Mouse (Mus musculus) embryonic facial prominence, embryonic 12.5 days (tissue): ENCODE data around the gene D030056L22Rik. TPM values are rescaled to one million over a fixed set of nuclear protein-coding genes. Genes with fewer than 3 reads are reported as not detected.

Experiments used
- ATAC-seq: fragments of 200-750 bp; cut with Nextera tagmentation; 2 replicates; pipeline ENCODE4 v1.8.0; 2017; ENCODE audit not compliant: insufficient number of reproducible peaks, insufficient read depth, low FRiP score, low TSS enrichment
- H3K27ac ChIP-seq: fragments of 300-500 bp; sonication (generic); 2 replicates; pipeline ENCODE4 v1.5.1; 2016; ENCODE audit warnings: mild to moderate bottlenecking
- H3K27me3 ChIP-seq: fragments of 300-500 bp; sonication (generic); 2 replicates; pipeline ENCODE4 v1.6.1; 2016; ENCODE audit warnings: mild to moderate bottlenecking, moderate library complexity
- H3K36me3 ChIP-seq: fragments of 300-500 bp; sonication (generic); 2 replicates; pipeline ENCODE4 v1.6.1; 2016; ENCODE audit warnings: mild to moderate bottlenecking
- H3K4me1 ChIP-seq: fragments of 300-500 bp; sonication (generic); 2 replicates; pipeline ENCODE4 v1.6.1; 2016
- H3K4me2 ChIP-seq: fragments of 300-500 bp; sonication (generic); replicated peaks from 2 replicates; pipeline ENCODE4 v1.6.1; 2016; ENCODE audit warnings: mild to moderate bottlenecking, moderate library complexity
- H3K4me3 ChIP-seq: fragments of 300-500 bp; sonication (generic); 2 replicates; pipeline ENCODE4 v1.5.1; 2016; ENCODE audit warnings: mild to moderate bottlenecking
- H3K9ac ChIP-seq: fragments of 300-500 bp; sonication (generic); 2 replicates; pipeline ENCODE4 v1.6.1; 2016; ENCODE audit warnings: mild to moderate bottlenecking, moderate library complexity
- H3K9me3 ChIP-seq: fragments of 300-500 bp; sonication (generic); 2 replicates; pipeline ENCODE4 v1.6.1; 2016; ENCODE audit warnings: mild to moderate bottlenecking, moderate library complexity
- WGBS: fragments of 180-500 bp; shearing (Covaris S2); methylation state at CpG from one replicate; pipeline ENCODE4 v1.1.7; 2016; 5-methylcytosine and 5-hydroxymethylcytosine counted together
- polyA plus RNA-seq: library from polyadenylated mRNA; unstranded; fragments of >200 nt; fragmentation: Nextera tagmentation; extraction: Ambion mirVana; gene quantifications from 2 replicates; pipeline ENCODE4 v1.2.1, GENCODE M21; 2016

D030056L22Rik gene
- polyA plus RNA-seq, 1 experiment from 2014 or later: 42.2 TPM

DNA sequence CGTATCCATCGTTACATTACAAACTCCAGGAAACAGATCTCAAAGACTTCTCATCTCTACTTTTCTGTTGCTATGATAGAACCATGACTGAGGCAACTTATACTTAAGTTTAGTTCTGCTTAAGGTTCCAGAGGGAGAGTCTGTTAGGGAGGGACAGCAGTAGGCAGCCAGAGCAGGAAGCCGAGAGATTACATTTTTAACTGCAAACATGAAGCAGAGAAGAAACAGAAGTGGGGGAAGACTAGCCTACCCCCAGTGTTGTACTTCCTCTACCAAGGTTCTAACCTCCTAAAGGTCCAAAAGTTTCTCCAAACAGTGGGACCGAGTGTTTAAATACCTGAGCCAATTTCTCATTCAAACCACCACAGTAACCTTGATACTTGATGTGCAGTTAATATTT, 22.9 kb downstream of the D030056L22Rik start:
- no peak for ATAC-seq

GRCm38 (mm10) chr19:18739146-18739545, 26.2 kb downstream of the D030056L22Rik start:
- 84% methylated on average over 7 of the region's 7 CpGs for WGBS
- Histone ChIP-seq H3K27ac (no peak overlapping the region), H3K27me3 (no peaks in the 10 kb centered on the region), H3K9ac (no peak overlapping the region), H3K4me2 (no peak overlapping the region), H3K9me3 (no peaks in the 10 kb centered on the region), H3K4me1 (no peaks in the 10 kb centered on the region), H3K36me3 (no peaks in the 10 kb centered on the region), H3K4me3 (no peak overlapping the region)
- ATAC-seq: no peak

More for the DNA sequence above, 22.9 kb downstream of the D030056L22Rik start:
- Histone ChIP-seq H3K9me3 (no peaks in the 10 kb centered on the region), H3K4me1 (no peaks in the 10 kb centered on the region), H3K4me2 (no peak overlapping the region), H3K27me3 (no peaks in the 10 kb centered on the region), H3K4me3 (no peak overlapping the region), H3K27ac (no peak overlapping the region), H3K9ac (no peak overlapping the region), H3K36me3 (no peaks in the 10 kb centered on the region)
- WGBS: 92% methylated on average over 4 of the region's 4 CpGs

DNA sequence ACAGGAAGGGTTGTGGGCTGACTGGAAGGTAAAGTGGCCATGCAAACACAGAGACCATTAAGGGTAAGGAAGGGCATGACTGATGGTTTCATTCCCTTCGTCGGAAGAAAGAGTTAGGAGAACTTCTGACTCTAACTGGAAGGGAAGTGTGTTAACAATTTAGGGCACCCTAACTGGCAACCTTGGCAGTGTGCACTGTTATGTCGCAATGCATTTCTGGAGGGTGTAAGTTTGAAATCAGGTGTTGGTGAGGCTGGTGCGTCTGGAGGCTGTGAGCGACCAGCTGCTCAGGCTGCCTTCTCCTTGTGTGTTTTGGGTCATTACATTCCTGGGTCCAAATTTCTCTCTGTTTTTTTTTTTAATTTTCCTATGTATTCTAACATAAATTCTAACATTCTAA, 31.0 kb downstream of the D030056L22Rik start:
- WGBS: 81% methylated on average over 5 of the region's 5 CpGs
- no peaks in the 10 kb centered on the region for H3K9me3 ChIP-seq
- H3K4me1 ChIP-seq: no peaks in the 10 kb centered on the region
- no peak overlapping the region for H3K27ac ChIP-seq
- H3K4me3 ChIP-seq: no peak overlapping the region
- H3K4me2 ChIP-seq: no peak overlapping the region
- ATAC-seq: no peak
- no peaks in the 10 kb centered on the region for H3K27me3 ChIP-seq
- no peaks in the 10 kb centered on the region for H3K36me3 ChIP-seq
- no peak overlapping the region for H3K9ac ChIP-seq

DNA sequence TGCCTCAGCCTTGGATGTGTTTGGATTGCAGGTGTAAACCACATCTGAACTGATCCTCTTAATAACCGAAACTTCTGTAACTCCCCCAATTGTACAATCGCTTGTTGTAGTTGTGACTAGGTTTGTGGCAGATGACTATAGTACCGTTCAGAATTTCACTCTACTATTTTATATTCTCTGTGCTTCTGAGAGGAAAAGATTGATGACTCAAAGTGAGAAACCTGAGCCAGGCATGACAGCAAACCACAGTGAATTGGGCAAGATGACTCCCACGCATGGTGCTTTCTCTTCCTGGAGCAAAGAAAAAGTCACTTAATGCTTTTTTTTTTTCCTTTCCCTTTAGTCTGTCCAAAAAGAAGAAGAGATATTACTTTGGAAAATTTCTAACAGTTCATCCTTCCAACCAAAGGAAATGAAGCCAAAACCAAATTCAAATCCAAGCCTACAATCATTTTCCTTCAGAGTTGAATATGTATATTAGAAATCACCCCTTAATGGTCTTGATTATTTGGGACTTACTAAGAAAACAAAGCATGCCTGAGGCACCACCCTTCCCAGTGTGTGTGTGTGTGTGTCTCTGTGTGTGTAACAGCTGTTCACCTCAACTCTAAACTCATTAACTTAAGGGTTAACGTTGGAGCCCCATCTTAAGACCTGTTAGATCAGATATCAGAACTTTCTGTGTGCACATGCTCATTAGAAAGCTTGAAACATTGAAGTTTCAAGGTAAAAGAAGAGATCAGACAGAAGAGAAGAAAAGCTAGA, 33.8 kb downstream of the D030056L22Rik start:
- no peaks in the 10 kb centered on the region for H3K9me3 ChIP-seq
- ATAC-seq: no peak
- no peak overlapping the region for H3K4me3 ChIP-seq
- no peak overlapping the region for H3K9ac ChIP-seq
- no peaks in the 10 kb centered on the region for H3K36me3 ChIP-seq
- WGBS: 82% methylated on average over 5 of the region's 5 CpGs
- no peak overlapping the region for H3K4me2 ChIP-seq
- peaks cover 13% of the 10 kb centered on the region; the same call in 1 of the 2 replicates for H3K27me3 ChIP-seq
- H3K4me1 ChIP-seq: no peaks in the 10 kb centered on the region
- no peak overlapping the region for H3K27ac ChIP-seq

DNA sequence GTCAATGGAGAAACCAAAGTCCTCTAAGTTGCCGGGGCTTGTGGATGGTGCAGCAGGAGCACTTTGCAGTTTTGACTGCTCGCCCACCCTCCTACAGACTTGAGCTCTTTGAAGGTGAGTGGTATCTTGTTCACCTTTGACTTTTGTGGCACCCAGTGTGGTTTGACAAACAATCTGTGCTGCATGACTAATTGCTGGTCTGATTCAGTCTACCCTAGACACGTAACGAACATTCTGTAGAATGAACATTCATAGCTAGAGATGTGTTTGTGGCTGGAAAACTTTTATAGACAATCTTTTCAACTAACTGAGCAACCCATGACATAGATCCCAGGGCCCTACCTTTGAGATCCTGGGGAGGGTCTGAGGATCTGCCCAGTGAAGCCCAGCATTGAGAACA, 34.4 kb downstream of the D030056L22Rik start:
- ATAC-seq: no peak
- H3K4me3 ChIP-seq: no peak overlapping the region
- H3K9me3 ChIP-seq: no peaks in the 10 kb centered on the region
- no peak overlapping the region for H3K9ac ChIP-seq
- 91% methylated on average over 4 of the region's 4 CpGs for WGBS
- H3K36me3 ChIP-seq: no peaks in the 10 kb centered on the region
- H3K4me2 ChIP-seq: no peak overlapping the region
- no peaks in the 10 kb centered on the region for H3K4me1 ChIP-seq
- no peak overlapping the region for H3K27ac ChIP-seq
- peaks cover 13% of the 10 kb centered on the region; the same call in 1 of the 2 replicates for H3K27me3 ChIP-seq

DNA sequence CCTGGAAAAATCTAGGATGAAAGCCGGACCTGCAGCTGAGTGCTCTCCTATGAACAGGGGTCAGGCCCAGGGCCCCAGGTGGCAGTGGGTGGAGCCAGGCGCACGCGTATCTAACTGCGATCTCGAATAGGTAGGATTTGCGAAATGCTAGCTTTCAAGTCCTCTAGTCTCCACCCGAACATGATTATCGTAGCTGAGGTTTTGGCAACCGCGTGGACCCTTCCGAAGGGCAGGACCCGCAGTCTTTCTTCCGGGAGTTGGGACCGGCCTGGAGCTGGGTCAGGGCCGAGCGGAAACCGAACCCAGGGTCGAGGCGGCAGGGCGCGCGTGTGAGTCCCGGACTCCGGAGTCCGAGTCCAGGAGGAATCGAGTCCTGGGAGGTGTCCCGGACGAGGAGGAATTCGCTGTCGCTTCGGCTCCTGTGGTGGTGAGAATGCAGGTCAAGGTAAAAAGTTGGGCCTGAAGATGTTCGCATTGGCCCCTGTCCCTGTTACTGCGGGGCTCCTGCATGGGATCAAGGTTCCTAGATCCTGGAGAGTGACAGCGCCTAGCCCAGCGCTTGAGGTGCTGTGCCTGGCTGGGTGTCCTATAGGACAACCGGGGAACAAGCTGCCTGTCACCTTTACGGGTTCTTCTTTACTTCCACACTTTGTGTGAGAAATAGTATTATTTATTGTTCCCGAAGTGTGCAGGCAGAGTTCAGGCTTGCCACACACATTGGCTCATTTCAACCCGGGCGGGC, 36.8 kb downstream of the D030056L22Rik start, which contains the start of gene Trpm6:
Trpm6 (plus strand) TSS at position 386 of the 742 bp plus-strand sequence.
- no peak for ATAC-seq
- Histone ChIP-seq H3K27me3 (peaks cover 13% of the 10 kb centered on the region; the same call in 1 of the 2 replicates), H3K9me3 (no peaks in the 10 kb centered on the region), H3K4me3 (peak within 1 kb of the TSS; percentile 40), H3K4me1 (no peaks in the 10 kb centered on the region), H3K27ac (no peak within 1 kb of the TSS), H3K36me3 (no peaks in the 10 kb centered on the region), H3K4me2 (peak within 1 kb of the TSS; percentile 62), H3K9ac (peak within 1 kb of the TSS; percentile 41; the same call in 1 of the 2 replicates)
- 4% methylated on average over 41 of the region's 41 CpGs for WGBS

- H3K27me3 ChIP-seq: no peaks in the 10 kb centered on the region
- no peak for ATAC-seq
These were observed 44.2 kb downstream of the D030056L22Rik start for GRCm38 (mm10) chr19:18757191-18757590.

DNA sequence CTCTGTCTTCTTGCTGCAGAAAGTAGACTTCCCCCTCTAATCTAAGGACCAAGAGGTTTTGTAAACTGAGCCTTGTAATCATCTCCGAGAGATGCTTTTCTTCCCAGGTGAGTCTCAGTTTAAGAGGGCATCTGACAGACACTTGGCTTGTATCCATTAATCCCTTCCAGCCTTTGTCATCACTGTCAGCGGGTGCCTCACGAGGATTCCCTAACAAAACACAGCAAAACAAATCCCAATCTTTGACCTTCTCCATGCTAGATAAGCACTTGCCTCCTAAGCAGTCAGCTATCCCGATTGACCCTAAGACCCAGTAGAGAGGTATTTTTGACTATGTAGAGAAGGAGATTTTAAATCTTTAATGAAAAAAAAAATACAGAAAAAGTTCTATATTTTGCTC, 44.7 kb downstream of the D030056L22Rik start:
- H3K9ac ChIP-seq: no peak overlapping the region
- H3K4me2 ChIP-seq: no peak overlapping the region
- no peaks in the 10 kb centered on the region for H3K4me1 ChIP-seq
- H3K27me3 ChIP-seq: no peaks in the 10 kb centered on the region
- WGBS: 50% methylated on average over 4 of the region's 4 CpGs
- no peak overlapping the region for H3K4me3 ChIP-seq
- ATAC-seq: no peak
- H3K9me3 ChIP-seq: no peaks in the 10 kb centered on the region
- no peaks in the 10 kb centered on the region for H3K36me3 ChIP-seq
- no peak overlapping the region for H3K27ac ChIP-seq

More at GRCm38 (mm10) chr19:18757191-18757590, 44.2 kb downstream of the D030056L22Rik start:
- H3K4me1 ChIP-seq: no peaks in the 10 kb centered on the region
- H3K27ac ChIP-seq: no peak overlapping the region
- H3K4me3 ChIP-seq: no peak overlapping the region
- H3K9me3 ChIP-seq: no peaks in the 10 kb centered on the region
- H3K9ac ChIP-seq: no peak overlapping the region
- no peak overlapping the region for H3K4me2 ChIP-seq
- no peaks in the 10 kb centered on the region for H3K36me3 ChIP-seq

- no peaks in the 10 kb centered on the region for H3K9me3 ChIP-seq
- ATAC-seq: 0 out of 2 replicates have a peak, but pooled peaks have one; percentile 28
- H3K4me1 ChIP-seq: no peaks in the 10 kb centered on the region
- H3K4me3 ChIP-seq: no peak overlapping the region
- no peaks in the 10 kb centered on the region for H3K27me3 ChIP-seq
- H3K9ac ChIP-seq: no peak overlapping the region
- 29% methylated on average over 6 of the region's 6 CpGs for WGBS
- H3K4me2 ChIP-seq: no peak overlapping the region
- no peaks in the 10 kb centered on the region for H3K36me3 ChIP-seq
- H3K27ac ChIP-seq: no peak overlapping the region
These were observed 45.3 kb downstream of the D030056L22Rik start for GRCm38 (mm10) chr19:18758269-18758668.

DNA sequence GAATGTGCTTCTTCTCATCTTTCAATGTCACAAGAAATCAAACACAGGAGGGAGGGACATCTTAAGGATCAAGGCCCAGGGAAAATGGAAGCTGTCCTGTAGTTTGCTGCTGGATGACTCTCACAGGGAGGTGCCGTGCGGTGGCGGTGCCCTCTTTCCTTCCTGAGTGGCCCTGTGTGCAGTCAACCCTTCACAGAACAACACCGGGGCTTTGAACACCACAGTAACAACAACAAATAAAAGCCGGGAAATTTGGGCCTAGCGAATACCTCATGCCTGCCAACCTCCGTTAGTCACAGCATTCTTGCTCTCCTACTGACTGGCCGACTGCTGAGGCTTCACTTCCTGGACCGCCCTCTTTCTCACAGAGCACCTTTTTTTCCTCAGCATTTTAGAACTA, 45.9 kb downstream of the D030056L22Rik start:
- Histone ChIP-seq H3K4me2 (no peak overlapping the region), H3K36me3 (no peaks in the 10 kb centered on the region), H3K27me3 (no peaks in the 10 kb centered on the region), H3K27ac (no peak overlapping the region), H3K4me1 (no peaks in the 10 kb centered on the region), H3K9ac (no peak overlapping the region), H3K9me3 (no peaks in the 10 kb centered on the region), H3K4me3 (no peak overlapping the region)
- WGBS: 37% methylated on average over 9 of the region's 9 CpGs
- ATAC-seq: no peak

- H3K4me2 ChIP-seq: no peak overlapping the region
- H3K9me3 ChIP-seq: no peaks in the 10 kb centered on the region
- H3K4me3 ChIP-seq: no peak overlapping the region
- H3K27ac ChIP-seq: no peak overlapping the region
- WGBS: 69% methylated on average over 5 of the region's 5 CpGs
- H3K4me1 ChIP-seq: no peaks in the 10 kb centered on the region
- no peaks in the 10 kb centered on the region for H3K27me3 ChIP-seq
- ATAC-seq: no peak
- no peaks in the 10 kb centered on the region for H3K36me3 ChIP-seq
- no peak overlapping the region for H3K9ac ChIP-seq
These were observed 53.4 kb downstream of the D030056L22Rik start for GRCm38 (mm10) chr19:18766399-18766798.
